19 mouse cellular contexts compared by ENCODE assay signal in genomic region chr6:21828001-21828400, GRCm38 (mm10). TPM values are rescaled to one million over a fixed set of nuclear protein-coding genes. Genes with fewer than 3 reads are reported as not detected.
"Had no signal": no experiment of that assay in that cellular context is flagged by ENCODE, and none has a peak within 500 bp of the region (broad histone marks: within the 10 kb centered on the region; RNA-seq: fewer than 3 reads in every experiment).

No protein-coding gene starts in this region.

- H3K9ac ChIP-seq: limb, embryonic 13.5 days; liver, embryonic 13.5 days; midbrain, embryonic 12.5 days; neural tube, embryonic 13.5 days had no signal

- H3K4me2 ChIP-seq: limb, embryonic 13.5 days; liver, embryonic 13.5 days; midbrain, embryonic 12.5 days; neural tube, embryonic 13.5 days had no signal

- ATAC-seq: inflammation-experienced regulatory T-cells, adult 6 months; midbrain, embryonic 16.5 days had no signal

- H3K36me3 ChIP-seq: midbrain, embryonic 12.5 days; neural tube, embryonic 13.5 days had no signal

- H3K4me1 ChIP-seq: midbrain, embryonic 12.5 days had no signal

- DNase-seq: kidney, adult 2 months; kidney, postnatal 25 days; layer of hippocampus, adult 9-11 months; liver, embryonic 13.5 days; lung, adult 2 months; lung, postnatal 14 days; lung, postnatal 4 days; retina, postnatal 1 day; right cerebral cortex, postnatal 25 days; thymus, adult 18-20 months; thymus, postnatal 36 days had no signal

- H3K9me3 ChIP-seq: limb, embryonic 10.5 days; limb, embryonic 13.5 days; liver, embryonic 13.5 days; midbrain, embryonic 12.5 days; neural tube, embryonic 13.5 days had no signal

- H3K27ac ChIP-seq: layer of hippocampus, adult 2 months; limb, embryonic 10.5 days; limb, embryonic 13.5 days; liver, embryonic 13.5 days; midbrain, embryonic 12.5 days; neural tube, embryonic 13.5 days had no signal

- H3K4me3 ChIP-seq: layer of hippocampus, adult 2 months; limb, embryonic 10.5 days; limb, embryonic 13.5 days; liver, embryonic 13.5 days; midbrain, embryonic 12.5 days; myocyte; neural tube, embryonic 13.5 days had no signal

- H3K27me3 ChIP-seq: limb, embryonic 13.5 days; liver, embryonic 13.5 days; midbrain, embryonic 12.5 days; neural tube, embryonic 13.5 days had no signal

RNA-seq across cellular contexts. Expression of gene Tspan12, which starts 24.3 kb away (rescaled TPM):
- polyA plus RNA-seq: inflammation-experienced regulatory T-cells, adult 6 months had no signal
